Mouse (Mus musculus) lung, postnatal 0 days (tissue): ENCODE data around the gene Ttc22.

Experiments
- CTCF ChIP-seq: IDR thresholded peaks from 2 replicates; pipeline ENCODE4 v1.5.1; 2016; ENCODE audit warnings: antibody characterized with exemption, mild to moderate bottlenecking
- EP300 ChIP-seq: IDR thresholded peaks from 2 replicates; pipeline ENCODE4 v1.6.1; 2016; ENCODE audit warnings: antibody characterized with exemption, mild to moderate bottlenecking, control low read depth

DNA sequence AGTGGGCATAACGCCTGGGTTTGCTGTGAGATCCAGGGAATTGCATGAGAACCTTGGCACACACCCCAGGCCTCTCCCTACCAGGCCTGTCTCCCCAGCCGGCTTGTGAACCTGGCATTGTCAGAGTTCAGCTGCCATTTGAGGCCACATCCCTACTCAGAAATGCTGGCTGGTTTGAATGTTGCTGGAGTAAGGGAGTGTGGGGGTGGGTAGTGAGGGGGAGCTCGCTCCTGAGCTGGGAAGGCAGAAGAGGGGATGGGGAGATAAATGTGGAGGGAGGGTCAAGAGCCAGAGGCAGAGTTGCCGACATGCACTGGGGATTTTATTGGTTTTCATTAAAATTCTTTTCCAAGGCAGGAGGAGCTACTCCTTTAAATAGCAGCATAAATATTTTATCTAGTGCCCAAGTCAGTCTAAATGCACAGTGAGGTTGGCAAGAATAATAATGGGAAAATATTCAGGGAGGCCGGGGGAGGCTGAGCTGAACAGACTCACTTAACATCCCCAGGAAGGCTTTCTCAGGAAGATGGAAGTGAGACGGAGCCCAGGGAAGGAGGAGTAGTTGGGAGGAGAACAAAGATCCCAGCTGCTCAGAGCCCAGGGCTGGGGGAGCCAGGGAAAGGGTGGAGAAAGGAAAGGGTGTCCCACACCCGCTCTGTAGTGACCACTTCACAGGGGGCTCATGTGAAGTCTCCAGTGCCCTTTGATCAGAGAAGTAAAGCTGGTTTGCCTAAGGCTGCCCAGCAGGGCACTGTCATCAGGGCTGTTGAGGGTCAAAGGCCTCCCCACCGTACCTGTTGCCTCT, 11.3 kb downstream of the Ttc22 start:
- TF ChIP-seq CTCF = no peak
- TF ChIP-seq EP300 = no peak
